ENCODE assay signal across 8 mouse cellular contexts in the genomic region with DNA sequence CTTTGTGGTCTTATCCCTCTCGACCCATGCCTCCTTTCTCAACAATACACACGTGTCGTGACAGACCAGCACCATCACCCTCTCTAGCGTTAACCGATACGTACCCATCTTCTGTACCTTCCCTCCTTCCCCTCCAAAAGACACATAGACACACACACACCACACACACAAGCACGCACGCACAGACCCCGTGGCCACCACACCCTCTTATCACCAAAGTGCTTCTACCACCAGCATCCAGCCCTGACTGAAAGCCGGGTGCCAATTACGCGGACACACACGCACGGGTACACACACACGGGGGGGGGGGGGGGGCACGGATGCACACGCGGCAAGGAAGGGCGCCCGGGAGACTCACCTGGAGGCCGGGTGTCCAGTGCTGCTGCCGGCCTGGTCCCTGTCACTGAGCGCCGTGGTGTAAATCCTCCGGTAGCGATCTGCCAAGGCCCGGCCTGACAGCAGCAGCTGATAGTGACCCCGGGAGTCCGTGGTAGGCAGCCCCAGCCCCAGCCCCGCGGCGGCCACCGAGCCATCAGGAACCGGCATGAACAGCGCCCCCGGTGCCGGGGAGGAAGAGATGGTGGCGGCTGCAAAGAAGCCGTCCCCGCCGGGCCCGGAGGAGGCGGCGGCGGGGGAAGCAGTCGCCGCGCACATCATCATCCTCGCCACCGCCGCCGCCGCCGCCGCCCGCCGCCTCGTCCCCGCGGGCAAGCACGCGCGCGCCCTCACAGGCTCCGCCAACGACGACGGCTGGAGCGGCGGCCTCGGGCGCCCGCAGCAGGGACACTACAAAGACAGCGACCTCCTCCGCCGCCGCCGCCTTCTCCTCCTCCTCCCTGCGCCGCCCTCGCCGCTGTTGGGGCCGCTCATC. TPM values are rescaled to one million over a fixed set of nuclear protein-coding genes. Genes with fewer than 3 reads are reported as not detected.
DNase-seq lines count a peak whose midpoint lies in the region; ATAC-seq and TF ChIP-seq lines count a peak whose summit lies in the region.

No protein-coding gene starts in this region.

- H3K27ac ChIP-seq in forebrain, embryonic 14.5 days (ENCODE audit: low read depth, low read length): peak overlapping the region; percentile 96
- peak overlapping the region; percentile 98 for H3K27ac ChIP-seq in hindbrain, embryonic 12.5 days
- peak overlapping the region; percentile 96 for H3K27ac ChIP-seq in left cerebral cortex, adult 2 months
- H3K27ac ChIP-seq in macrophage: peak overlapping the region; percentile 39

- intact Hi-C loops in left cerebral cortex, adult 2 months (cut with DNase I): loop anchor here (5.0 to 10.0 kb wide), 2 partner anchors 49 to 299 kb away; no protein-coding TSS in a partner anchor

- H3K4me3 ChIP-seq in forebrain, embryonic 14.5 days (ENCODE audit: low read depth, low read length): peak overlapping the region; percentile 82
- H3K4me3 ChIP-seq in hindbrain, embryonic 12.5 days: peak overlapping the region; percentile 82
- H3K4me3 ChIP-seq in left cerebral cortex, adult 2 months: peak overlapping the region; percentile 92
- peak overlapping the region; percentile 70 for H3K4me3 ChIP-seq in macrophage (ENCODE audit: inconsistent target)

- no peak for TF ChIP-seq POLR2A in brain, embryonic 14.5 days (IDR thresholded peaks at IDR 0.05; ENCODE audit: borderline replicate concordance, extremely low read depth, insufficient read depth, insufficient read length, poor library complexity, severe bottlenecking)

- H3K9me3 ChIP-seq in forebrain, embryonic 14.5 days (replicated peaks; ENCODE audit: control insufficient read depth, low read length): no peaks in the 10 kb centered on the region
- no peaks in the 10 kb centered on the region for H3K9me3 ChIP-seq in hindbrain, embryonic 12.5 days (replicated peaks)

- H3K79me2 ChIP-seq in macrophage (ENCODE audit: inconsistent target): peaks cover 60% of the 10 kb centered on the region

- H3K36me3 ChIP-seq in forebrain, embryonic 14.5 days (ENCODE audit: control insufficient read depth, insufficient read depth, low read length): no peaks in the 10 kb centered on the region
- H3K36me3 ChIP-seq in hindbrain, embryonic 12.5 days: no peaks in the 10 kb centered on the region
- H3K36me3 ChIP-seq in macrophage (ENCODE audit: inconsistent target): no peaks in the 10 kb centered on the region

- H3K27me3 ChIP-seq in forebrain, embryonic 14.5 days (replicated peaks; ENCODE audit: control insufficient read depth, insufficient read depth, low read length): no peaks in the 10 kb centered on the region
- H3K27me3 ChIP-seq in hindbrain, embryonic 12.5 days: no peaks in the 10 kb centered on the region

- under 1% methylated on average over 46 of the region's 83 CpGs for WGBS in forebrain, embryonic 14.5 days
- under 1% methylated on average over 36 of the region's 83 CpGs for WGBS in hindbrain, embryonic 12.5 days
- WGBS in macrophage (ENCODE audit: missing documents): 2% methylated on average over 41 of the region's 83 CpGs

- ATAC-seq in forebrain, embryonic 14.5 days: peak; percentile 68
- peak; percentile 75 for ATAC-seq in hindbrain, embryonic 12.5 days (ENCODE audit: low FRiP score)

- DNase-seq in embryo, embryonic 11.5 days (ENCODE audit: low read depth, low spot score): peak; percentile 27
- no peak for DNase-seq in embryo, embryonic 10.5 days (ENCODE audit: low spot score)
- DNase-seq in brain, embryonic 14.5 days (ENCODE audit: low read depth): peak; percentile 69
- peak; percentile 45 for DNase-seq in forebrain, embryonic 14.5 days (ENCODE audit: low spot score)
- peak; percentile 29 to 61 for DNase-seq in left cerebral cortex, adult 2 months (ENCODE audit: extremely low spot score in 1 of 2, low spot score in 2 of 2)
- peak; percentile 71 for DNase-seq in right cerebral cortex, postnatal 4 days

- H3K4me2 ChIP-seq in forebrain, embryonic 14.5 days (ENCODE audit: low read length): peak overlapping the region; percentile 57
- peak overlapping the region; percentile 74 for H3K4me2 ChIP-seq in hindbrain, embryonic 12.5 days (replicated peaks)

- peak overlapping the region; percentile 84 for H3K9ac ChIP-seq in forebrain, embryonic 14.5 days (ENCODE audit: low read length)
- peak overlapping the region; percentile 89 for H3K9ac ChIP-seq in hindbrain, embryonic 12.5 days

- H3K4me1 ChIP-seq in forebrain, embryonic 14.5 days (ENCODE audit: control insufficient read depth, insufficient read depth, low read length): peaks cover 11% of the 10 kb centered on the region
- H3K4me1 ChIP-seq in hindbrain, embryonic 12.5 days: peaks cover 20% of the 10 kb centered on the region

- 0 out of 2 replicates have a peak, but pooled peaks have one; percentile 6 for TF ChIP-seq CTCF in brain, embryonic 14.5 days (IDR thresholded peaks at IDR 0.05; ENCODE audit: borderline replicate concordance, extremely low read depth, insufficient read depth, insufficient read length)
- TF ChIP-seq CTCF in left cerebral cortex, adult 2 months (IDR thresholded peaks at IDR 0.05): peak; percentile 34

RNA-seq across cellular contexts. Expression of a gene that starts 0.5 kb away (rescaled TPM):
- 100 and 132 TPM in 2 replicates for polyA plus RNA-seq in brain, embryonic 14.5 days (2012; rRNA removed)
- 38.0 and 47.1 TPM in 2 replicates for polyA plus RNA-seq in forebrain, embryonic 14.5 days (2014; fragmentation: Nextera tagmentation; extraction: Ambion mirVana)
- 41.5 and 44.3 TPM in 2 replicates for polyA plus RNA-seq in hindbrain, embryonic 12.5 days (2016; fragmentation: Nextera tagmentation; extraction: Ambion mirVana)
- 100 to 1,000 TPM; 163 to 178 TPM for total RNA-seq in left cerebral cortex, adult 2 months (2021)
- total RNA-seq in macrophage (2018; cell fraction: chromatin; rRNA removed): 100 to 1,000 TPM; 148 to 363 (median 241) TPM
- 10 to 100 TPM; 30.9 to 68.5 (median 45.9) TPM for total RNA-seq in macrophage (2018; cell fraction: cytosol; rRNA removed)
- total RNA-seq in macrophage (2018; cell fraction: nucleus; rRNA removed): 100 to 1,000 TPM in 25 of 26 experiments, 10 to 100 TPM in 1; 78.0 to 176 (median 136) TPM
- 27.6 to 46.3 TPM (median 44.3 TPM) in 3 replicates for polyA plus RNA-seq in macrophage (2018)

Comparison
In these comparisons a context has a peak if more than half of its experiments do, and no peak if none do; other contexts are left out.
1. H3K27ac ChIP-seq: peak in every context shown above with its lines; median percentile 98 in hindbrain, embryonic 12.5 days; 96 in forebrain, embryonic 14.5 days; 96 in left cerebral cortex, adult 2 months; 39 in macrophage.